Mouse (Mus musculus): ENCODE results near the gene Gipr. TPM values are rescaled to one million over a fixed set of nuclear protein-coding genes. Genes with fewer than 3 reads are reported as not detected.

The Gipr gene
- polyA plus RNA-seq, 1 experiment from 2014 or later: 2.5 TPM

DNA sequence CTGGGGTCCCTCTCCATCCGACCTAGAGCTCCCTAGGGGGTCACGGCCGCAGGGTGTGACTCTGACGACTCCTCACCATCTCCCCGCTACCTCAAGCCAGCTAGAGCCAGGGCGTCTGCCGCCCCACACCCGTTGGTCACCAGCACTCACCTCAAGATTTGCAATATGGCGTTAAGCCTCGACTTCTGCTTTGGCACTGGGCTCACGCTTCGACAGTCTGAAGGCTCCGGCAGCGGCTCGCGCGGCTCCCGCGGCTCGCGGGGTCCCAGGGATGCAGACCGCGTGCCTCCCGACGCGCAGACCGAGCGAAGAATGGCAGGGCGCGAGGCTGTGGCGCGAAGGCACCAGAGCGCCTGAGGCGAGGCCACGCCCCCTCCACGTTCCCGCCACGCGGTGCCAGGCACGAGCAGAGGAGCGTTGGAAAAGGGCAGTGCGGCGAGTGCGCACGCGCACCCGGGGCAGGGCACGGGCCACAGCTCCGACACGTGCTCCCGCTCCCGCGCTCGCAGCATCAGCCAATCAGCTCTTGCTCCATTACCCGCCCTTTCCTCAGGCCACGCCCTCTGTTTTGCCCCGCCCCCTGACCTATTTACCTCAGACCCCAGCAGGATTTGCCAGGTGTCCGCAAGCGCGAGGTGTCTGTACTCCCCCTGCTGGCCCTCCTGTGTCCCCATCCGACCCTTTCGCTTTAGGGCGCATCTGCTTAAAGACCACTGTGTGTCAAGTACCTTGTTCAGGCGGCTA, 47.7 kb downstream of the Gipr start, which contains the start of gene Gm4969:
Gm4969 (minus strand) TSS at position 341 of the 744 bp plus-strand sequence.
- Histone ChIP-seq H3K9ac (no peak within 1 kb of the TSS), H3K27ac (no peak within 1 kb of the TSS), H3K36me3 (no peaks in the 10 kb centered on the region), H3K4me3 (replicated peaks) (peak within 1 kb of the TSS; percentile 25), H3K9me3 (no peaks in the 10 kb centered on the region), H3K4me1 (replicated peaks) (peaks cover 6% of the 10 kb centered on the region), H3K4me2 (replicated peaks) (peak within 1 kb of the TSS; percentile 70), H3K27me3 (replicated peaks) (no peaks in the 10 kb centered on the region)
- peak; percentile 21 for ATAC-seq
- 28% methylated on average over 47 of the region's 64 CpGs for WGBS

DNA sequence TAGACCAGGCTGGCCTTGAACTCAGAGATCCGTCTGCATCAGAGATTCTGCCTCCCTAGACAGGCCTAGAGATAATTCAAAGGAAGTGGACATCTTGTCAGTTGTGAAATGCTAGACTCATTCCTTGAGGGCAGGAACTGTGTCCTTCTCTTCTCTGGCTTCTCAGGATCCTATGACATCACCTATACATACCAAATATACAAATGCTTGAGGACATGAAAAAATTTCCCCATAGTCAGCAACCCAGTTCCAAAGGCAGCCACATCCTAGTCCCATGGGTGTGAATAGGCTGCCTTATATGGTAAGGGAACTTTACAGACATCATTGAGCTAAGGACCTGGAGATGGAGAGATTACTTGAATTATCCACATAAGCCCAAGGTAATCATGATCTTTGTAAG, 56.4 kb downstream of the Gipr start:
- no peak overlapping the region for H3K4me2 ChIP-seq (replicated peaks)

GRCm38 (mm10) chr7:19107436-19107835, 58.5 kb downstream of the Gipr start:
- H3K36me3 ChIP-seq: 0 out of 2 replicates have a peak, but pooled peaks cover 2% of the 10 kb centered on the region
- no peak overlapping the region for H3K9ac ChIP-seq
- no peaks in the 10 kb centered on the region for H3K9me3 ChIP-seq
- ATAC-seq: no peak
- no peak overlapping the region for H3K4me2 ChIP-seq (replicated peaks)
- WGBS: 46% methylated on average over 3 of the region's 3 CpGs
- no peak overlapping the region for H3K4me3 ChIP-seq (replicated peaks)
- H3K4me1 ChIP-seq (replicated peaks): no peaks in the 10 kb centered on the region
- no peaks in the 10 kb centered on the region for H3K27me3 ChIP-seq (replicated peaks)
- no peak overlapping the region for H3K27ac ChIP-seq

More for the DNA sequence above, 56.4 kb downstream of the Gipr start:
- no peak overlapping the region for H3K4me3 ChIP-seq (replicated peaks)
- H3K9me3 ChIP-seq: no peaks in the 10 kb centered on the region
- H3K27me3 ChIP-seq (replicated peaks): no peaks in the 10 kb centered on the region
- H3K36me3 ChIP-seq: no peaks in the 10 kb centered on the region
- no peak for ATAC-seq
- no peak overlapping the region for H3K9ac ChIP-seq
- no peak overlapping the region for H3K27ac ChIP-seq
- no peaks in the 10 kb centered on the region for H3K4me1 ChIP-seq (replicated peaks)
- WGBS: 89% methylated on average over 1 of the region's 1 CpGs

MicroRNA genes within 50 kb of the gene (microRNA counts, 519-probe panel; counts per million panel counts)
- microRNA mmu-miR-330: 1,575 counts per million, percentile 34 among the panel's probes with 10 or more counts

Other genes starting within 250 kb of the Gipr start
- gene Nova2, start 240.2 kb downstream of the Gipr start, polyA plus RNA-seq (2015; fragmentation: Nextera tagmentation; extraction: Ambion mirVana): 0.49 and 0.57 TPM in 2 replicates
- not detected in 2 replicates for gene Nanos2, start 178.7 kb downstream of the Gipr start, polyA plus RNA-seq (2015; fragmentation: Nextera tagmentation; extraction: Ambion mirVana)
- 2.5 and 2.9 TPM in 2 replicates for gene Mypop, start 174.9 kb downstream of the Gipr start, polyA plus RNA-seq (2015; fragmentation: Nextera tagmentation; extraction: Ambion mirVana)
- 24.5 and 24.6 TPM in 2 replicates for gene Irf2bp1, start 162.1 kb downstream of the Gipr start, polyA plus RNA-seq (2015; fragmentation: Nextera tagmentation; extraction: Ambion mirVana)
- 26.6 and 28.3 TPM in 2 replicates for gene Foxa3, start 142.6 kb downstream of the Gipr start, polyA plus RNA-seq (2015; fragmentation: Nextera tagmentation; extraction: Ambion mirVana)
- 29.6 and 30.3 TPM in 2 replicates for gene Sympk, start 141.8 kb downstream of the Gipr start, polyA plus RNA-seq (2015; fragmentation: Nextera tagmentation; extraction: Ambion mirVana)
- not detected in 2 replicates for gene Rsph6a, start 111.4 kb downstream of the Gipr start, polyA plus RNA-seq (2015; fragmentation: Nextera tagmentation; extraction: Ambion mirVana)
- 11.0 and 13.4 TPM in 2 replicates for gene Dmwd, start 89.9 kb downstream of the Gipr start, polyA plus RNA-seq (2015; fragmentation: Nextera tagmentation; extraction: Ambion mirVana)
- 52.2 and 53.7 TPM in 2 replicates for gene Dmpk, start 82.3 kb downstream of the Gipr start, polyA plus RNA-seq (2015; fragmentation: Nextera tagmentation; extraction: Ambion mirVana)
- 8.7 and 8.8 TPM in 2 replicates for gene Six5, start 71.5 kb downstream of the Gipr start, polyA plus RNA-seq (2015; fragmentation: Nextera tagmentation; extraction: Ambion mirVana)
- gene Gm4969, start 47.8 kb downstream of the Gipr start, polyA plus RNA-seq (2015; fragmentation: Nextera tagmentation; extraction: Ambion mirVana): 1.8 and 2.3 TPM in 2 replicates
- gene Fbxo46, start 46.3 kb downstream of the Gipr start, polyA plus RNA-seq (2015; fragmentation: Nextera tagmentation; extraction: Ambion mirVana): 10.5 and 12.8 TPM in 2 replicates
- gene Qpctl, start 16.8 kb downstream of the Gipr start, polyA plus RNA-seq (2015; fragmentation: Nextera tagmentation; extraction: Ambion mirVana): 9.2 and 11.5 TPM in 2 replicates
- 138 TPM in 2 replicates for gene Snrpd2, start 16.4 kb downstream of the Gipr start, polyA plus RNA-seq (2015; fragmentation: Nextera tagmentation; extraction: Ambion mirVana)
- gene Eml2, start 10.3 kb upstream of the Gipr start, polyA plus RNA-seq (2015; fragmentation: Nextera tagmentation; extraction: Ambion mirVana): 6.5 and 7.3 TPM in 2 replicates
- 1.4 and 1.5 TPM in 2 replicates for gene Gpr4, start 46.4 kb upstream of the Gipr start, polyA plus RNA-seq (2015; fragmentation: Nextera tagmentation; extraction: Ambion mirVana)
- 36.8 and 39.4 TPM in 2 replicates for gene Opa3, start 62.2 kb upstream of the Gipr start, polyA plus RNA-seq (2015; fragmentation: Nextera tagmentation; extraction: Ambion mirVana)
- gene Vasp, start 105.7 kb upstream of the Gipr start, polyA plus RNA-seq (2015; fragmentation: Nextera tagmentation; extraction: Ambion mirVana): 109 and 114 TPM in 2 replicates
- 0.14 and 0.34 TPM in 2 replicates for gene Ppm1n, start 113.9 kb upstream of the Gipr start, polyA plus RNA-seq (2015; fragmentation: Nextera tagmentation; extraction: Ambion mirVana)
- 11.3 and 12.5 TPM in 2 replicates for gene Rtn2, start 116.5 kb upstream of the Gipr start, polyA plus RNA-seq (2015; fragmentation: Nextera tagmentation; extraction: Ambion mirVana)
- 0.09 and 0.14 TPM in 2 replicates for gene Fosb, start 143.9 kb upstream of the Gipr start, polyA plus RNA-seq (2015; fragmentation: Nextera tagmentation; extraction: Ambion mirVana)
- 51.6 and 52.0 TPM in 2 replicates for gene Ercc1, start 178.7 kb upstream of the Gipr start, polyA plus RNA-seq (2015; fragmentation: Nextera tagmentation; extraction: Ambion mirVana)
- gene Cd3eap, start 193.4 kb upstream of the Gipr start, polyA plus RNA-seq (2015; fragmentation: Nextera tagmentation; extraction: Ambion mirVana): 21.7 and 23.4 TPM in 2 replicates
- 3.1 and 4.8 TPM in 2 replicates for gene Ppp1r13l, start 193.6 kb upstream of the Gipr start, polyA plus RNA-seq (2015; fragmentation: Nextera tagmentation; extraction: Ambion mirVana)
- gene Ercc2, start 215.9 kb upstream of the Gipr start, polyA plus RNA-seq (2015; fragmentation: Nextera tagmentation; extraction: Ambion mirVana): 16.7 and 17.3 TPM in 2 replicates
- 3.7 and 4.7 TPM in 2 replicates for gene Klc3, start 238.0 kb upstream of the Gipr start, polyA plus RNA-seq (2015; fragmentation: Nextera tagmentation; extraction: Ambion mirVana)
- gene Ckm, start 238.6 kb upstream of the Gipr start, polyA plus RNA-seq (2015; fragmentation: Nextera tagmentation; extraction: Ambion mirVana): 5.1 and 9.0 TPM in 2 replicates